Mouse (Mus musculus): Measurements from ENCODE around the gene Arpp21.

Arpp21 gene

GRCm38 (mm10) chr9:112178438-112178837, 57.3 kb downstream of the Arpp21 start:
- CTCF ChIA-PET = no interaction called here

- CTCF ChIA-PET = no interaction called here
Measured at GRCm38 (mm10) chr9:112177569-112177968, 58.2 kb downstream of the Arpp21 start.

GRCm38 (mm10) chr9:112176317-112176716, 59.4 kb downstream of the Arpp21 start:
- CTCF ChIA-PET = no interaction called here

- CTCF ChIA-PET = no interaction called here
Measured at GRCm38 (mm10) chr9:112174407-112175357, 61.1 kb downstream of the Arpp21 start.

- CTCF ChIA-PET = no interaction called here
Measured at GRCm38 (mm10) chr9:112173778-112174177, 62.0 kb downstream of the Arpp21 start.

GRCm38 (mm10) chr9:112164677-112165076, 71.1 kb downstream of the Arpp21 start:
- CTCF ChIA-PET = no interaction called here

GRCm38 (mm10) chr9:112160981-112161380, 74.8 kb downstream of the Arpp21 start:
- CTCF ChIA-PET = no interaction called here

GRCm38 (mm10) chr9:112153972-112154371, 81.8 kb downstream of the Arpp21 start:
- CTCF ChIA-PET = no interaction called here

- CTCF ChIA-PET = no interaction called here
Measured at GRCm38 (mm10) chr9:112152762-112153161, 83.0 kb downstream of the Arpp21 start.

- CTCF ChIA-PET = no interaction called here
Measured at GRCm38 (mm10) chr9:112151177-112151576, 84.6 kb downstream of the Arpp21 start.

- CTCF ChIA-PET = no interaction called here
Measured at GRCm38 (mm10) chr9:112140658-112141057, 95.1 kb downstream of the Arpp21 start.

- CTCF ChIA-PET = no interaction called here
Measured at GRCm38 (mm10) chr9:112137820-112138219, 97.9 kb downstream of the Arpp21 start.

GRCm38 (mm10) chr9:112130812-112131211, 104.9 kb downstream of the Arpp21 start:
- CTCF ChIA-PET = interaction anchor here (0.6 kb wide), 1 partner anchor 12 kb away, joined by 3 read pairs; no protein-coding TSS in a partner anchor

GRCm38 (mm10) chr9:112124667-112125066, 111.1 kb downstream of the Arpp21 start:
- CTCF ChIA-PET = no interaction called here

GRCm38 (mm10) chr9:112124184-112124583, 111.6 kb downstream of the Arpp21 start:
- CTCF ChIA-PET = no interaction called here

- CTCF ChIA-PET = no interaction called here
Measured at GRCm38 (mm10) chr9:112123421-112123828, 112.3 kb downstream of the Arpp21 start.

GRCm38 (mm10) chr9:112119535-112119934, 116.2 kb downstream of the Arpp21 start:
- CTCF ChIA-PET = no interaction called here

GRCm38 (mm10) chr9:112119106-112119433, 116.7 kb downstream of the Arpp21 start:
- CTCF ChIA-PET = interaction anchor here (0.6 kb wide), 1 partner anchor 12 kb away, joined by 3 read pairs; no protein-coding TSS in a partner anchor

GRCm38 (mm10) chr9:112118411-112119105, 117.2 kb downstream of the Arpp21 start:
- CTCF ChIA-PET = interaction anchor here (0.6 kb wide), 1 partner anchor 12 kb away, joined by 3 read pairs; no protein-coding TSS in a partner anchor

GRCm38 (mm10) chr9:112117632-112118410, 117.9 kb downstream of the Arpp21 start:
- CTCF ChIA-PET = no interaction called here

GRCm38 (mm10) chr9:112111610-112112009, 124.1 kb downstream of the Arpp21 start:
- CTCF ChIA-PET = no interaction called here

GRCm38 (mm10) chr9:112102852-112103192, 132.9 kb downstream of the Arpp21 start:
- CTCF ChIA-PET = no interaction called here

All from spleen, embryonic (tissue).